Mouse (Mus musculus) spleen, postnatal 10 days (tissue): Measurements from ENCODE around the gene Lrrtm4.

Experiments used
- DNase-seq, 2 experiments: peaks; one replicate each; pipeline ENCODE4 v3.0.0; 2021 to 2022; ENCODE audit warnings: low spot score in 2 of 2

The Lrrtm4 gene

DNA sequence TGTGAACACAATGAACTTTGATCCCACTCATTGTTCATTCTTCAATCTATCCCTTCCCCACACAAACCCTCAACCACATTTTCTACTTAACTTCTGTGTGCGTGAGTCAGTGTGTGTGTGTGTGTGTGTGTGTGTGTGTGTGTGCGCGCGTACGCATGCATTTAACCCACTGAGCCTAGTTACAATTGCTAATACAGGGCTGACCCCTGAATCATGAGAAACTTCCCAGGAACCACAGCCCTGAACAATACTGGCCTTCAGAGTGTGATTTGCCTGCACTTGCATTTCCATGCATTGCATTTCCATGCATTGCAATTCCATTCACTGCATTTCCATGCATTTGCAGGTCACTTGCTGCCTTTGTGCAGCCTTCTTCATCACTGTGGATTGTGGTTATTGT, 701.8 kb downstream of the Lrrtm4 start:
- DNase-seq = no peak

DNA sequence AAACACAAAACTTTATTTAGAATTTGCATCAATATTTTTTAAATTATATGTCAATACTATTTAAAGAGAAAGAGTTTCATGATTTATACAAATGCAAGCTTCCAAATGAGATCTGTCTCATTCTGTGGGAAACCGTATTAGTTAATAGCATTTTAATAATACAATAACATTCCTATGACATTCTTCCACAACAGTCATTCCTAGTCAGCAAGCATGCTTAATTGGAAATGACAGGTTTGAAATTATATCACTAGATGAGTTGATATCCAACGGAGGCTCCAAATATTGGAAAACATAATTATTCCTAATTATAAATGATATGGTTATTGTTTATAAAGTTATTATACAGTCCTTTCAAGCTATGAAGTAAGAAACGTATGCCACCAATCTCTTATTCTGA, 714.7 kb downstream of the Lrrtm4 start:
- no peak for DNase-seq

DNA sequence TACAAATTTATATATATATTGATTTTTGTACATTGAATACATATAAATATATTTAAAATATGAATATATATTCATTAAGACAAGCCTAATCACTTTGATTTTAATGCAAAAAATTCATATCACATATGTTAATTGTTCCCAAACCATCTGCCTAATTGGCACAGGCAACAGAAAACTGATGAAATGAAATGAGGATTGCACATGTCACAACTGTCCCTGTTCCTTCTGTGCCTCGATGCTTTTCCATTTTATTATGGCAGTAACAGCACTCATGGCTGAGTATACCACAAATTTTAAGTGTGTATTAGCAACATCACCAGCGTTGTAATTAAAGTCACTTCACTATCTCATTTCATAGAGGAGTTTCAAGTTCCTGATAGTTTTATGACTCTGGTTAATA, 732.1 kb downstream of the Lrrtm4 start:
- no peak for DNase-seq

DNA sequence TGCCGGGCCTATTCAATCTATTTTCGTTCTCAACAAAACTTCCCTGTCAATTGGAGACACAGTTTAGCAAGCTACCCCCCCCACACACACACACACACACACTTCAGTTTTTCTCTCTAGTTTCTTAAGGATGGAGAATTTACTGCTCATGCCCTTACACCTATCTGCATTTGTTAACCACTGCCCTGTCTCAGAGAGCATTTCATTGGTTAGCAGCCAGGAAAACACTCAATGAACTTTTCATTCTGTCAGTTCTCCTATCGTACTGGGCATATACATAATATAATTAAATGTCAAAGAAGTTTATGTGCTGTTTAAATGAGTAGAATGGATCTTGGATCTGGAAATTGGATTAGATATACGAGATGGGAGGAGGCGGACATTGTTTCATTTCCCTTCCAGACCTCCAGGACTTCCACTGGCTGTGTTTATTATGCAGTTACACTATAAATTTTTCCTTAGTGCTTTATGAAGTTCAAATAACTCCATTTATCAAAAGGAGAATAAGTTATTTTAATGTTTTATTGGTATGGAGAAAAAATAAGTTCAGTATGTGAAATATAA, 742.0 kb downstream of the Lrrtm4 start:
- DNase-seq = no peak

DNA sequence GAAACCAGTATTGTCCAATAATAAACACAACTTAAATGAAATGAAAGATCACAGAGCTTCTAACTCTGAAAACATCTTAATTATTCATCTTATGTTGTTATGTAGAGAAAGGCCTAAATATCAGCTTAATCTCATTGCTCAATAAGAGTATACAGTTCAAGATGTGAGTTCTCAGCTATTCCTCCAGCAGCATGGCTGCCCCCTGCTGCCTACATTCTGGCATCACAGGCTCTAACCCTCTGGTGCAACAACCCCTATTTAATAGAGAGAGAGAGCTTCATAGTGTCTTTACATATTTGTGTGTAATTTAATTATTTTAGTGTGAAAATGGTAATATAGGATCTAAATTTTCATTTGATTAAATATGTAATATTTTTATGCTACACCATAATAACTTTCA, 767.6 kb downstream of the Lrrtm4 start:
- no peak for DNase-seq

DNA sequence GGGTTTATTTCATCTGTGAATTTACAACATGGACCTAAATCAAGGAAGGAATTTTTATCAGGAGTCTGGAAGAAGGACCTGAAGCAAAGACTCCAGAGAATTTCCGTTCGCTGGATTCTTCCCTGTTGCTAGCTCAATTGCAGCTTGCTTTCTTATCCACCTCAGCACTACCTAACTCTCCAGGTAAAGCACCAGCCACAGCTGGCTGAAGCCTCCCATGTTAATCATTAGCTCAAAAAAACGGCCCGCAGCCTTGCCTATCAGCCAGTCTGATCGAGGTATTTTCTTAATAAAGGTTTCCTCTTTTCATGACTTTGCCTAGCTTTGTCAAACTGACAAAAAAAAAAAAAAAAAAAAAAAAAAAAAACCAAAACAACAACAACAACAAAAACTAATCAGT, 805.1 kb downstream of the Lrrtm4 start:
- no peak for DNase-seq

DNA sequence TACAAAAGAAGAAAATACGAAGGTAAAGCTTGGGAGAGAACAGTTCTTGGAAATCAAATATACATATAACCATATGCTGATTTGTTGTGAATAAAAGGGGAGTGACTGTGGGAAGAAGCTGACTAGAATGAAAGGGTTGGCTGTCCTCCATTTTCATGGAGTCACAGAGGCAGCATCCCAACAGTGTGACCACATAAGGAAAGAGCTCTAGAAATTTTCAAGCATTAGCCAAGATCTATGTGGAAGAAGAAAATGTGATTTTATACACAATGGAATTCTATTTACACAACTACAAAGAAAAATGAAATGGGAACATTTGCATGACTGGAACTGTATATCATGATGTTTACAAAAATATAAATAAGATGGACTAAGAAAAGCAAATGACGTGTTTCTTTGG, 821.1 kb downstream of the Lrrtm4 start:
- DNase-seq = no peak

DNA sequence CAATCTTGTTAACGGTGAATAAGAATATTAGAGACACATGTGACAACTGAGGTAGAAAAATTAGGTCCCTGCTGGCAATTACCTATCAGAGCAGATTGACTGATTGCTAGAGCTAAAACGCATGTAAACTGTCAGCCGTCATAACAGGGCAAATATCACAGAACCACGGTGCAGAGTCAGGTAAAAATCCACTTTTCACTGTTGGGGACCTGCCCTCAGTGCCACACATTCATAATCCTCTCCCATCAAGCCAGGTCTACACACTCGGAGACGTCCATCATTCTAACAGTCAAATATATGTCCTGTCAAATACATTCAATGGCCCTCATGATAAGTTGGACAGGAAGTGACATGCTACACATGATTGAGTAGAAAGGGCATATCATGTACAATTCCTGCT, 826.6 kb downstream of the Lrrtm4 start:
- DNase-seq = no peak

DNA sequence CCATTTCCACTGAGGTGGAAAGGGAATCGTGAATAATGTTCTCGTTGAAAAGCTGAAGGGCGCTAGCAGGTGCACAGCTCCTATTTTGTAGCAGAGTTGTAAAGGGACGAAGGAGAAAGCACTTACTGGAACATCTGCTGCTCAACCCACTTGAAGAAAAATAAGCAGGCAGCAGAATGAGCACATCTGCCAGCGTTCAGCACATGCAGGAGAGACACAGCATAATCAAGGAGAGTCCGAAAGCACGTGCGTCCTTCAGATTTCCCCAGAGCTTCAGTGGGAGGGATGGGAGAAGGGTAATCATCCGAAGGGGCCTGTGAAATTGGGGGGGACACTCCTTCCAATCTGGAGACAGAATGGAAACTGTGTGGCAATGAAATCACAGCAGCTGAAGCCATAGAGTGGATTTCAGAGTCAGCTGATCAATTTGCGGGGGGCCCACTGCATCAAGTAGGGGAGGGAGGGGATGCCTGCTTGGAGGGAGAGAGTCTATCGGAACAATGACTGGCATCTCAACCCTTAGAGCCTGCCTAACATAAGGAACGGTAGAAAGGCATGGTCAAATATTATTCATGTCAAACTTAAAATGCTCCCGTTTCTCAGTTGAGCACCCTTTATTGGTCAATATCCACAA, 838.4 kb downstream of the Lrrtm4 start:
- DNase-seq = no peak
